Mouse (Mus musculus): ENCODE results near the gene Ddx60.

The Ddx60 gene

DNA sequence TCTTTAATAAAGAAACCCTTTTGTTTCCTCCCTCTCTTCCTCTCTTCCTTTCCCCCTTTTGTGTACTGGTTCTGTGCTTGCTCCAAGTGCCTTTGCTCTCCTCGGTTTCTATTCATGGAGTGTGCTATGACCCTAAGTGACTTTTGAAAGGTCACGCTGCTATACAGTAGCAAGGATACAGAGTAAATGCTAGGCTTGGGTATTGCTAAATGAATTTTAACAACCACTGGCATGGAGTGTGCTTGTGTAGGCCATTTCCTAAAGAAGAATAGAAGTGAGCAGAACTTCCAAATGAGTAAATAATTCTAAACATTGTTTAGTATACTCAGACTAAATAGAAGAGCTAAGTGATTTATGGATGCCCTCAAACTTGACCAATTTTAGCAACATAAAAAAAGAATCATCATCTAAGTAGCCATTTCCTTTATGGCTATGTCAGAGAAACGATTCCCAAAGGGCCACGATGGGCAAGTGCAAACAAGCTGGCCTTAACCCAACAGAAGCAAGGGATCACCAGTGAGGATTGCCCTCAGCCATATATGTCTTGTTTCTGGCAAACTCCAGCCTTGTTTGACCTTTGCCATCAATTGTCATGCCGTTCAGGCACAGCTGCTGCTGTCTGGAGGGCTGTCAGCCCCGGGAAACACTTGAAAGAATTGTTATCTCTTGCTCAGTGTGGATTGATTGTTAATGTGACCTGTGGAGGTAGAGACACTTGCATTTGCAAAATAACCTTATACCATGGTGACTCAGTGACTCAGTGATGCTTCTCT is 58.0 kb downstream of the Ddx60 start:
- no peak for DNase-seq (ENCODE audit: low read depth, low spot score)

DNA sequence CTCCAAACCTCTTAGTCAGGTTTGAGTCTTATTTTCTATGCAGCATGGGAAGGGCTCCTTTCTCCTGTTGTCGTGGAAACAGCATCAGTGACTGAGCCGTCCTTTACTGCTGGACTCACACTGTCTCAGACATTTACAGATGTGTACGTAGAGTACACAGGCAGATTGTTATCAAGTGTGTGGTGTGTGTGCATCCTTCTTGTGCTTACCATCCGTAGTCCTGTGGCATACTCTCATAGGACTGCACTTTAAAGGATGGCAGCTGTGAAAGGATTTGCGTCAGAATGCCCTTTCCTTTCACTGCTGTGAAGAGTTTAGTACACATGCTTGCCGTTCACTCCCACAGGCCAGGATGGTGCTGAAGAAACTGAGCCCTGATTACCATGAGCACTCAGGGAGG is 61.6 kb downstream of the Ddx60 start:
- no peak for DNase-seq (ENCODE audit: low read depth, low spot score)

DNA sequence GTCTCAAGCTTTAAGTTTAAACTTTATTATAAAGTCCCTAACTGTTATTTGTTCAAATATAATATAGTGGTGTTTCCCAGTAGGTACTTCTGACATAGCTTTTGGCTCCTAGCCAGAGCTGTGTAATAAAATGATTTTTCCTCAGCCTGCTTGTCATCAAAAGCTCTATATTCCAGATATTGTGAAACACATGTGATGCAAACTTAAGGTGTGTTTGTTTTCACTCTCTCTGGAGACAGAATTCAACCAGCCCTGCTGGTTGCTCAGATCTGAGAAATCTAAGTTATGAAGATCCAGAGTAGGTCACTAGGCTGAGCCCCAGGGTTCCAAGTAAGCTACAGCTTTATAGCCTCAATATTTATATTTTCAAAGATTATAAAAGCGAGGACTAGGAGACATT is 64.9 kb downstream of the Ddx60 start:
- DNase-seq (ENCODE audit: low read depth, low spot score): no peak

DNA sequence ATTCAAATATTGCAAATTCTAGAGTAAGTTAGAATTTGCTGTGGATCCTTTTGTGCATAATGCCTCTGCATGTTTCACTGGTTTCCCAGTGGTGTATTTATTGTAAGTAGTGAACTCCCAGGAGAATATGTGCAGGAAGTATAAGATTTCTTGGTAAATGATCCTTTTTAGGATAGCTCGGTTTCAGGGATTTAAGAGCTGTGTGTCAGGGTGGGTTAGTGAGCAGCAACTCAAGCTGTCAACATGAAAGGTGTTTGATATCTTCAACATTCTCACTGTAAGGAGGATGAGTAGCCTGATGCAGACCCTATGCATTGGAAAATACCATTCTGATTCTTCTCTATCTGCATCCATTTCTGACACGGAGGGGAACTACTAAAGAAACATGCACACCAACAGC is 69.2 kb downstream of the Ddx60 start:
- no peak for DNase-seq (ENCODE audit: low read depth, low spot score)

DNA sequence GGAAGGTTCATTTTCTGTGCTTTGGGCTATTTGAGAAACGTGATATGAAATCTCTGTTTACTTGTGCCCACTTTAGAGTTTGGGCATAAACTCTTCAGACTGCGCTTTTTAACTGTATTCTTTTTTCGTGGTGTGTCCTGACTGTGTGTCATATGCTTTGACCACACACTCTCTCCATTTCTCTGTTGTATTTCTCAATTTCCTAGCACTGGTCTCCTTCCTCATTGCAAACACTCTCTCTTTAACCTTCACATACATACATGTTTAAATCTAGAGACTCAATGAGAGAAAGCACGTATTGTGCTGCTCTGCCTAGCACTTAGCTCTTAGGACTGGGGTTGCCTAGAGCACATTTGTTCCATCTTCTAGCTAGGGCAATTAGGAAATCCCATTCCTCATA is 86.3 kb downstream of the Ddx60 start:
- no peak for DNase-seq (ENCODE audit: low read depth, low spot score)

DNA sequence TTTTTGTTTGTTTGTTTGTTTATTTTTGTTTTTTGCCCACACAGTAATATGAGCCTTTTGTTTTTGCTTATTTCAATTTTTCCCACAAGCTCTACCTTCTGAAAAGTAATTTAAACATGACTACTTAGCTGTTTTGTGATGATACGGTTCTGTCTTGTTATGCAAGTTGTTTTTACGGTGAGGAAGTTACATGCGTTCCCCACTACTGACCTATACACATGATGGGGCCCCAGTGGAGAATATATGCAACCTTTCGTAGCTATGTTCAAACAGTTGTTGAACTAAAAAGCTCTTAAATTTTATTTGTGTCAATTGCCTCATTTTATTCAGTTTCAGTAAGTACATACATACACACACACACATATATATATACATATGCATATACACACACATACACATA is 86.7 kb downstream of the Ddx60 start:
- DNase-seq (ENCODE audit: low read depth, low spot score): no peak

DNA sequence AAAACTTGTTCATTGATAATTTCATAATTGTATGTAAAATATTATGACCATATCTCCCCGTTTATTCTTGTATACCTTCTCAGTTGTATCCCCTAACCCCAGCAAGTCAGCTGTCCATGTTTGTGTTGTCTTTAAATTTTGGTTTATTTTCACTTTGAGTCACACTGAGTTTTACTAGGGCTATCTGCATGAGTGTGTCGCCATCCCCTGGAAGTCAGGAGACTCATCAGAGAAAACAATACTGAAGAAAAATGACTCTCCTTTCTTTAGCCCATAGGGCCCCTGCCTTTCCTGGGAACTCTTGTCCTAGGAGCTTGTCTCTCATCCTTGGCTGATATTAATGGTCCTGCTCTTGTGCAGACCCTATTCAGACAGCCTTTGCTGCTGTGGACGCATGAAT is 106.5 kb downstream of the Ddx60 start:
- no peak for DNase-seq (ENCODE audit: low read depth, low spot score)

DNA sequence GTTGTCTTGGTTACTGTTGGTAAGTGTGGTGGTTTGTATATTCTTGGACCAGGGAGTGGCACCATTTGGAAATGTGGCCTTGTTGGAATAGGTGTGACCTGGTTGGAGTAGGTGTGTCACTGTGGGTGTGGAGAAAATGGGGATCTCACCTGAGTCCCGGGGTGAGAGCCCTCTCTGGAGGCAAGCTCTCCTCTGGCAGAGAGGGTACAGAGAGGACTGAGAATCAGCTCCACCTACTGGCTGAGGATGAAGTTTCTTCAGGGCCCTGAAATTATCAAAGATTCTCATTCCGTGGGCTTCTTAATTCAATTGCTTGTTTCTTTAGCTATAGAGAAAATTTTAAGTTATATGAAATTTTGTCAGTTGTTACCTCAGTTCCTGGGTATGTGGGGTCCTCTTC is 118.9 kb downstream of the Ddx60 start:
- DNase-seq (ENCODE audit: low read depth, low spot score): no peak

DNA sequence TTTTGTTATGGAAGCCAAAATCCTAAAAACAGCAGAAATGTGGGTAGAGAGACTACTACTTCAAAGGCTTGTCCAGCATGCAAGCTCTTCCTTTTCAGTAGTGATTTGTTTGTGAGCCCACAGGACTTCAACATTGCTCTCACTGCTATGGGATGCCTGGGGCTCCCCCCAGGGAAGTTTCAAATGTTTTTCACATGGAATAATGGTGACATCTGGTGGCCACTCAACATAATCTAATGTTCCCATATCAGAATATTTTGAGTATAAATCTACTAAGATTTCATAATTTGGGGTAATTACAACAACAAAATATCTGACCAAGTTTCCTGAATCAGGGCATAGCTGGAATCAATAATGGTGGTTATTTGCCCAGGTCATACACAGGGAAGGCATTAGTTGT is 132.5 kb downstream of the Ddx60 start:
- no peak for DNase-seq (ENCODE audit: low read depth, low spot score)

DNA sequence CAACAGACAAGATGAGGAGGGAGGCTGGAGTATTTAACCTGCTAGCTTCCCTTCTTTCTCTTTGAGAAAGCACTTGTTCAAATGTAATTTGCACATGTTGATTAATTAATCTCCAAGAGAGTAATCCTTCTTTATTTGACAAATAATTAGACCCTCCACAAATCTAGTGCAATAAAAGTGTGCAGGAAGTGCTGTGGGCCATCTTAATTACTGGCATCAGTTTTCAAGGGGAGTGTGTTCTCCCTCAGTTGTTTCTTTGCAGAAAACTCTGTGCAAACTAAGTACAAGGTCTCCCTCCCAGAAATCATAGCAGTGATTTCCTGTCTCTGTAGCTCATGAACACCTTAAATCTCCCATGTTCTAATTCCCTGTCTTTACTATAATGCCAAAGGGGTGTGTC is 140.4 kb downstream of the Ddx60 start:
- no peak for DNase-seq (ENCODE audit: low read depth, low spot score)

DNA sequence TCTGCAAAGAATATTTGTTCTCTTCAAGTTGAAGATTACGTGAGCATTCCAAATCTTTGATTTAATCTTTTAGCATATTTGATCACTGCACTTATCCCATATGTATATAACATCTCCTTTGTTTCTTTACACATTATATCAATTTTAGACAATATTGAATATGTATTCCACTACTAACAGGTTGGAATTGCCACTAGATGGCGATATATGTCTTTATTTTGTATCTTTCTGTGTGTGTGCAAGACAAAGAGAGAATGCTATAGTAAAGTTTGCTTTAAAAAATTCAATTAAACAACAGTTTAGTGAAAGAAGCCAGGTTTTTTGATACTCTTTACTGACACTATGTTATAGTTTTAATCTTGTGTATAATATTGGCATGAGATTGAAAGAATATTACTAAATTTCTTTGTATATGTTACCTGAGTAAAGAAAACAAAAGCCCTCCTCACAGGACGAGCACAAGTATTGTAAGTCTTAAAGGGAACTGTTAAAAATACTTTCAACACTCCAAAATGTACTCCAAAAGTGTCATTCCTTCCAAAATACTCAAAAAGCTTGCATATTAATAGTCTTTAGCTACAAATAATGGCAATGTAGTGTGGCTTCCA is 152.4 kb downstream of the Ddx60 start:
- DNase-seq (ENCODE audit: low read depth, low spot score): peak; percentile 43

DNA sequence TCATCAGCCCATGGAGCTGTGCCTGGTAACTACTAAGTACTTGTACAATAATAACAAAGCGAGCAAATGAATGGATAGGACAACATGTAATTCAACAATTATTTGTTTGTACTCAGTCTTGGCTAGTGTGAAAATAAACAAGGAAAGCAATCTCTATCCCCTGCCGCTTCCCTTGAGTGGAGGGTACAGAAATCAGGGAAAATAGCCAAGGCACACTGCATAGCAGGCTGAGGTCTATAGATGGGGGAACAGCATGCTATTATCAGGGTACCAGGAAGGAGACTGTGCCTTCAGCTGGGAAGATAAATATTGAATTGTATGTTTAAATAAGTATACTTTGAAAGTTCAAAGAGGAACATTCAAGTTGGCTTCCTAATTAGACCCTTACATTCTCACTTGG is 153.9 kb downstream of the Ddx60 start:
- no peak for DNase-seq (ENCODE audit: low read depth, low spot score)
